Mouse (Mus musculus) heart, adult 10 weeks (tissue): ENCODE measurements around the gene Txndc12. TPM values are rescaled to one million over a fixed set of nuclear protein-coding genes. Genes with fewer than 3 reads are reported as not detected.

Experiments used
- polyA plus RNA-seq: library from polyadenylated mRNA; stranded (reverse); fragments of 350-450 nt; fragmentation: Illumina TruSeq; extraction: RNeasy Lipid Tissue Mini Kit (QIAGEN cat#74804); gene quantifications from one replicate; pipeline ENCODE4 v1.2.3, GENCODE M21; 2014; ENCODE audit warnings: low read depth, low replicate concordance

Txndc12 gene
- polyA plus RNA-seq, result 35.1 TPM

DNA sequence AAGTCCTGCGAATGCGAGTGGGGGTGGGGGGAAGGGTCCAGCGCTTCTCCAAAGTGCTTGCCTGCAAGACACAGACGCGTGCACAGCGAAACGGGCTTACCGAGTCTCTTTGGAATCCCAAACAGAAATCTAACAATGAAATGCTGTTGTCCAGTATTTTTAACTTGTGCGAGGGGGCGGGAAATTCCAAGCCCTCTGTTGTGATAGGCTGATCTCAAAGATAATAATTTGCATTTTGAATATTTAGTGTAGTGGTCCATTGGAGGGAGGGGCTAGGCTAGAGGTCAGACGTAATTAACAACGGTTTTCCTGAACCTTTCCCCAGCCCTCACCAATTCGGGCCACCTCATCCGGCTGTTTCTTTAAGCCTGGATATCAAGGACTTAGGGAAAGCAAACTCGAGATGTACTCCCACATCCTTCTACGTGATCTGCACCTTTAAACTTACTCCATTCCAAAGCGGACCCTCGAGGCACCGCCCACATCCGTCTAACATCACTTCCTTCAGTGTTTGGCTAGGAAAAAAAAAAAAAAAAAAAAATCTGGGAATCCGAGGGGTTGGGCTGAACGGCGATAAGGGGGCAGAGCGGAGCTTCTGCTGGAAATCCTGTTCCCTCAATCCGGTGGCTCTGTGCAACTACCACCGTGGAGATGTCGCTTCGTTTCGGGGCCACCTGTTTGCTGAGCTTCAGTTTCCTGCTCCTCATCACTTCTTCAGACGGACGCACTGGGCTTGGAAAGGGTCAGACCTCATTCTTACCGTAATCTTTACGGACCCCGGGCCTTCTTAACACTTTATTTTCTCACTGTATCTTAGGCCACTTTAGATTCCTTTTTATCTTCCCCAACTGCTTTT, at the start of gene Txndc12:
Gene Txndc12 (plus strand): TSS at position 487 of the 856 bp plus-strand sequence.

DNA sequence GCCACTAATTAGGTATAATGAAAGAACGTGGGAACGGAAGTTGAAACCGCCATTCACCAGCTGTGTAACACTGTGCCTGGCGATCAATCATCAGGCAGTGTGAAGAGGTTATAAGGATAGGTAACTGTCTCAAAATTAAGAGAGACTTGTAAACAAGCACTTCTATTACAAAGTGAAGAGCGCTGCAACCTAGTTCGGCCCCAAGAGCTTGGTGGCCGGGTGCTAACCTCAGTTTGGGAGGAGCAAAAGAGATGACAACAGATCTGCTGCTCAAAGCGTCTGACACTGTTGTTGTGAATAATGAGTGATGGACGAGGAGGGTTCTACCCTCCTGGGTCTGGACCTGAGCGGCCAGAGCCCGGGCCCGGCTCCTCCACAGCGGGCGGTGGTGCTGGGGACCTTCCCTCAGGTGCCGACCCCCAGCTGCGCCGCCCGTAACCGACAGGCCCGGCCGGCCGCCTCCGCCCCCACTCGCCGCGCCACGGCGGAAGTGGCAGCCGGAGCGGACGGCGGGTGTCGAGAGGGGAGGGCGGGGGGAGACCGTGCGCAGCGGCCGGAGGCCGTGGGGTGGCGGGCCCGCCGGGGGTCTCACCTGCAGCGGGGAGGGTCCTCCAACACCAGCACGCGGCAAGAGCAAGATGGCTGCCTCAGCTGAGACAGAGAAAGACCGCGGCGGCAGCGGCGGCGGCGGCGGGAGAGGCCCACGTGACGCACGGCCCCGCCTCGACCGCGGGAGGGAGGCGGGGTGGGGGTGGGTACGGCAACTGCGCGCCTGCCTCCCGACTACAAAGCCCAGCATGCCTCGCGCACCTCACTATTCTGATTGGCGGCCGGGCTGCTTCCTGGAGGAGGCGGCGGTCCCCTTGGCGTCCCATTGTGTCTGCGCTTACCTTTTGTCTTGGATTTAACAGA, 1.2 kb upstream of the Txndc12 start, which contains the start of gene Btf3l4:
Gene Btf3l4 (minus strand): TSS at position 699 of the 912 bp plus-strand sequence.

GRCm38 (mm10) chr4:108847715-108848504, 13.5 kb downstream of the Txndc12 start, which contains the start of gene Kti12:
TSS of gene Kti12 (plus strand) at chr4:108847785.

DNA sequence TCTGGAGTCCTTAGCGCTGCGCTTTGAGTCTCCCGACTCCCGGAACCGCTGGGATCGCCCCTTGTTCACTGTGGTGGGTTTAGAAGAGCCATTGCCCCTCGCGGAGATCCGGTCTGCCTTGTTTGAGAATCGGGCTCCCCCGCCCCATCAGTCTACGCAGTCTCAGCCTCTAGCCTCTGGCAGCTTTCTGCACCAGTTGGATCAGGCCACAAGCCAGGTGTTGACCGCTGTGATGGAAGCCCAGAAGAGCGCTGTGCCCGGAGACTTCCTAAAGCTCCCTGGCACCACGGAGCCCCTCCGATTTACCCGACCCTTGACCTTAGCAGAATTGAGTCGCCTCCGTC, 14.1 kb downstream of the Txndc12 start, which contains the start of gene A730015C16Rik:
Gene A730015C16Rik (minus strand): TSS at position 115 of the 344 bp plus-strand sequence.

DNA sequence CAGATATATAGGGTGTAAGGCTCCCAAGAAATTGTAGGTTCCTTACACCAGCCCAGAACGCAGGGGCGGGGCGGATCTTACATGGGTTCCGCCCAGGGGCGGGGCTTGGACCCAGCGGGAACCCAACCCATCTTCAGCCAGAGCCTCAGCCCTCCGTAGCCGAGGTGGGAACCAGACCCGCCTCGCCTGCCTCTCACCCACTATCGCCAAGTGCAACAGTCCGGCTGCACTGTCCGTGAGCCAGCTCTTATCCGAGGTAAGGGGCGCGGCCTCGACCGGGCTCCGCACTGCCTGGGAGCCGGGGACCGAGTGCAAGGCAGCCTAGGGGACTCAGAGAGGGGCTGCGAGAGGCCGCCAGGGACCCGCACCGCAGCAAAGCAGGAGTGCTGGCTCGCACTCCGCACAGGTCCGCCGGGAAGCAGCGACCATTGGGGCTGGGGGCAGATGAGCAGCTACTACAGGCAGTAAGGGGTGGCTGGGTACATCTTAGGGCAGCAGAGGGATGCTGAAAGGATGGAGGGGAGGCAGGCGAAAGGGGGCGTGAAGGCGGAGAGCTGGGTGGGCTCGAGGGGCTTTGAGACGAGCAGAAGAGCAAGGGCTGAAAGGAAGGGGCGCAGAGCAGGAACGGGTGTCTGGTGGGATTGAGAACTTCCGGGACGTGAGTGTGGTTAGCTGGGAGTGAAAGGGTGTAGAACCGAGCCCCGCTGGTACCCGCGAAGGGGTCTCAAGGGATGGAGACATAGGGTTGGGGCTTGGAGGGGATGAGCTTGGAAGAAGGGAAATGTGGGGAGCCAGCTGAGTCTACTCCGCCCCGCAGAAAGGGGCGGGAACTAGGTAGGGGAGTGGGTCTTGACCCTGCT, 44.8 kb downstream of the Txndc12 start, which contains the start of gene Rab3b:
Gene Rab3b (plus strand): TSS at position 101 of the 860 bp plus-strand sequence.

Other genes with a start within 250 kb of the Txndc12 start
- 15.8 TPM for gene Cc2d1b, start 214.7 kb upstream of the Txndc12 start, polyA plus RNA-seq
- not detected for gene 3110021N24Rik, start 115.0 kb upstream of the Txndc12 start, polyA plus RNA-seq
- gene Zfyve9, start 53.8 kb upstream of the Txndc12 start, polyA plus RNA-seq, result 21.5 TPM
- 92.1 TPM for gene Btf3l4, start 987 bp upstream of the Txndc12 start, polyA plus RNA-seq
- 23.3 TPM for gene Kti12, start 13.2 kb downstream of the Txndc12 start, polyA plus RNA-seq
- not detected for gene A730015C16Rik, start 14.0 kb downstream of the Txndc12 start, polyA plus RNA-seq
- 6.7 TPM for gene Rab3b, start 44.5 kb downstream of the Txndc12 start, polyA plus RNA-seq
- gene Nrd1, start 166.1 kb downstream of the Txndc12 start, polyA plus RNA-seq, result 142 TPM